Mouse (Mus musculus): ENCODE results near the gene Vmn2r75. TPM values are rescaled to one million over a fixed set of nuclear protein-coding genes. Genes with fewer than 3 reads are reported as not detected.
"Not testable (repeated sequence)": the region's sequence is repeated elsewhere in the genome, so short reads cannot be mapped to it uniquely, and the experiment has no call there.

Gene Vmn2r75
- polyA plus RNA-seq (2014; fragmentation: Nextera tagmentation; extraction: Ambion mirVana) = not detected in 2 replicates

DNA sequence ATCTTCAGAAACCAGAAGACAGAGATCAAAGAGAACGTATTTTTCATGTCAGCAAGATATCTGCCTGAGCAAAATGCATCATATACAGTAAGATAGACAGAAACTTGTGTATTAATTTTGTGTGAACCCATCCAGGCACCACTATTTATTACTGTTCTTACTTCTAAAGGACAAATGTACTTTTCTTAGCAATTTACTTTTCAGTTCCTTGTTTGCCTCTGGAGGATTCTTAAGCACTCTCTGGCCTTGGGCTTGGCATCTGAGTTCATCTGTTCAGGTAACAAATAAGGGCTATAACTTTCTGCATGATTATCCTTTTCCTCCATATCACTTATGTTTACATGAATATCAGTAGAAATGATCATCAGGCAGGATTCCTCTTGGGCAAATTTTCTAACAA, at the start of gene Vmn2r75:
Gene Vmn2r75, minus strand, starts transcription at position 101 of the 400 bp plus-strand sequence.
- H3K27me3 ChIP-seq (replicated peaks; ENCODE audit: control insufficient read depth, insufficient read depth, low read length); H3K9ac ChIP-seq (ENCODE audit: low read length); H3K4me2 ChIP-seq (ENCODE audit: low read length); DNase-seq (ENCODE audit: low spot score); H3K9me3 ChIP-seq (ENCODE audit: control insufficient read depth, low read length); H3K27ac ChIP-seq (ENCODE audit: low read depth); H3K36me3 ChIP-seq (ENCODE audit: control insufficient read depth, insufficient read depth, low read length); H3K4me3 ChIP-seq (ENCODE audit: low read depth, low read length); ATAC-seq (replicated peaks; ENCODE audit: low FRiP score, low TSS enrichment, low read depth); H3K4me1 ChIP-seq (replicated peaks; ENCODE audit: control insufficient read depth, insufficient read depth, low read length): not testable (repeated sequence)
- 59% methylated on average over 1 of the region's 1 CpGs for WGBS

DNA sequence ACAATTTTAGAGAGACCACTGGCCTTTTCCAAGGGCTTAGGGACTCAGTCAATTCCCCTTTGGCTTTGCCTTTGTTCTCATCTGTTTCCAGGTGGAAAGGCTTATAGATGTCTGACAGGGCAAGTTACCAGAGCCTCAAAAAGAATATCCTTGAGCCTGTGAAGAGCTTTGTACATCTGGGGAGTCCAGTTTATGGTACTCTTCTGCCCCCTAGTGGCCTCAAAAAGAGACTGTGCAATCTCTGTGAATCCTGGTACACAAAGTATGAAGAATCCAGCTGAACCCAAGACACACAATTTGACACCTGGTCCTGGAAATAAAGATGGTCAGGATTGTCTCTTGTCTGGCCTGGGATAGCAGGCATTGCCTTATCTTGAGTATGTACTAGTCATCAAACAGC, 39.8 kb upstream of the Vmn2r75 start:
- no peaks in the 10 kb centered on the region for H3K4me1 ChIP-seq (replicated peaks; ENCODE audit: control insufficient read depth, insufficient read depth, low read length)
- H3K9me3 ChIP-seq (ENCODE audit: control insufficient read depth, low read length) = no peaks in the 10 kb centered on the region
- 0 out of 2 replicates have a peak, but pooled peaks have one; percentile 27 for ATAC-seq (replicated peaks; ENCODE audit: low FRiP score, low TSS enrichment, low read depth)
- H3K27ac ChIP-seq (ENCODE audit: low read depth) = no peak overlapping the region
- no peaks in the 10 kb centered on the region for H3K27me3 ChIP-seq (replicated peaks; ENCODE audit: control insufficient read depth, insufficient read depth, low read length)
- H3K4me3 ChIP-seq (ENCODE audit: low read depth, low read length) = no peak overlapping the region
- DNase-seq (ENCODE audit: low spot score) = peak; percentile 48
- H3K9ac ChIP-seq (ENCODE audit: low read length) = no peak overlapping the region
- H3K4me2 ChIP-seq (ENCODE audit: low read length) = no peak overlapping the region
- H3K36me3 ChIP-seq (ENCODE audit: control insufficient read depth, insufficient read depth, low read length) = no peaks in the 10 kb centered on the region

Other genes starting within 250 kb of the Vmn2r75 start
- not detected in 2 replicates for gene Vmn2r74, start 210.1 kb downstream of the Vmn2r75 start, polyA plus RNA-seq (2014; fragmentation: Nextera tagmentation; extraction: Ambion mirVana)
- gene Vmn2r76, start 74.5 kb upstream of the Vmn2r75 start, polyA plus RNA-seq (2014; fragmentation: Nextera tagmentation; extraction: Ambion mirVana) = not detected in 2 replicates
- gene Olfr310, start 105.4 kb upstream of the Vmn2r75 start, polyA plus RNA-seq (2014; fragmentation: Nextera tagmentation; extraction: Ambion mirVana) = not detected in 2 replicates
- gene Olfr309, start 141.9 kb upstream of the Vmn2r75 start, polyA plus RNA-seq (2014; fragmentation: Nextera tagmentation; extraction: Ambion mirVana) = not detected in 2 replicates
- not detected in 2 replicates for gene Olfr308, start 153.9 kb upstream of the Vmn2r75 start, polyA plus RNA-seq (2014; fragmentation: Nextera tagmentation; extraction: Ambion mirVana)
- gene Olfr307, start 165.8 kb upstream of the Vmn2r75 start, polyA plus RNA-seq (2014; fragmentation: Nextera tagmentation; extraction: Ambion mirVana) = not detected in 2 replicates
- not detected in 2 replicates for gene Olfr305, start 195.2 kb upstream of the Vmn2r75 start, polyA plus RNA-seq (2014; fragmentation: Nextera tagmentation; extraction: Ambion mirVana)
- not detected in 2 replicates for gene Olfr304, start 214.9 kb upstream of the Vmn2r75 start, polyA plus RNA-seq (2014; fragmentation: Nextera tagmentation; extraction: Ambion mirVana)
- not detected in 2 replicates for gene Olfr303, start 226.0 kb upstream of the Vmn2r75 start, polyA plus RNA-seq (2014; fragmentation: Nextera tagmentation; extraction: Ambion mirVana)
- not detected in 2 replicates for gene Olfr301, start 232.1 kb upstream of the Vmn2r75 start, polyA plus RNA-seq (2014; fragmentation: Nextera tagmentation; extraction: Ambion mirVana)

Measured in intestine, embryonic 14.5 days (tissue).